Mouse (Mus musculus) heart, embryonic 16.5 days (tissue): ENCODE results near the gene Olfr575. TPM values are rescaled to one million over a fixed set of nuclear protein-coding genes. Genes with fewer than 3 reads are reported as not detected.

ENCODE experiments used
- polyA plus RNA-seq: library from polyadenylated mRNA; unstranded; fragments of >200 nt; fragmentation: Nextera tagmentation; extraction: Ambion mirVana; gene quantifications from 2 replicates; pipeline ENCODE4 v1.2.1, GENCODE M21; 2015

Olfr575 gene
- polyA plus RNA-seq, 1 experiment from 2014 or later, result not detected

Other genes with a start within 250 kb of the Olfr575 start
- gene Olfr33, start 239.7 kb downstream of the Olfr575 start, polyA plus RNA-seq, result not detected in 2 replicates
- gene Olfr559, start 231.3 kb downstream of the Olfr575 start, polyA plus RNA-seq, result not detected in 2 replicates
- 0.07 TPM in 1 of 2 replicates, not detected in the other for gene Olfr560, start 199.4 kb downstream of the Olfr575 start, polyA plus RNA-seq
- gene Olfr78, start 199.3 kb downstream of the Olfr575 start, polyA plus RNA-seq, result 0.14 and 0.39 TPM in 2 replicates
- not detected in 2 replicates for gene Olfr561, start 187.6 kb downstream of the Olfr575 start, polyA plus RNA-seq
- gene Olfr564, start 155.3 kb downstream of the Olfr575 start, polyA plus RNA-seq, result not detected in 2 replicates
- gene Olfr566, start 100.0 kb downstream of the Olfr575 start, polyA plus RNA-seq, result not detected in 2 replicates
- not detected in 2 replicates for gene Olfr568, start 81.7 kb downstream of the Olfr575 start, polyA plus RNA-seq
- not detected in 2 replicates for gene Olfr569, start 67.9 kb downstream of the Olfr575 start, polyA plus RNA-seq
- gene Olfr570, start 64.2 kb downstream of the Olfr575 start, polyA plus RNA-seq, result not detected in 2 replicates
- gene Olfr571, start 41.2 kb downstream of the Olfr575 start, polyA plus RNA-seq, result not detected in 2 replicates
- gene Olfr572, start 34.4 kb downstream of the Olfr575 start, polyA plus RNA-seq, result not detected in 2 replicates
- gene Olfr573-ps1, start 16.2 kb downstream of the Olfr575 start, polyA plus RNA-seq, result not detected in 2 replicates
- gene Olfr574, start 10.3 kb downstream of the Olfr575 start, polyA plus RNA-seq, result not detected in 2 replicates
- gene Olfr576, start 3.9 kb upstream of the Olfr575 start, polyA plus RNA-seq, result not detected in 2 replicates
- not detected in 2 replicates for gene Olfr577, start 17.2 kb upstream of the Olfr575 start, polyA plus RNA-seq
- gene Olfr578, start 30.5 kb upstream of the Olfr575 start, polyA plus RNA-seq, result not detected in 2 replicates
- not detected in 2 replicates for gene Olfr582, start 79.2 kb upstream of the Olfr575 start, polyA plus RNA-seq
- gene Olfr583, start 92.5 kb upstream of the Olfr575 start, polyA plus RNA-seq, result not detected in 2 replicates
- gene Olfr584, start 123.1 kb upstream of the Olfr575 start, polyA plus RNA-seq, result not detected in 2 replicates
- gene Olfr585, start 138.9 kb upstream of the Olfr575 start, polyA plus RNA-seq, result not detected in 2 replicates
- gene Olfr586, start 166.9 kb upstream of the Olfr575 start, polyA plus RNA-seq, result not detected in 2 replicates
- gene Olfr588-ps1, start 182.1 kb upstream of the Olfr575 start, polyA plus RNA-seq, result not detected in 2 replicates
- gene Olfr589, start 197.6 kb upstream of the Olfr575 start, polyA plus RNA-seq, result not detected in 2 replicates
- not detected in 2 replicates for gene Olfr591, start 219.6 kb upstream of the Olfr575 start, polyA plus RNA-seq
- not detected in 2 replicates for gene Olfr592, start 226.0 kb upstream of the Olfr575 start, polyA plus RNA-seq